Mouse (Mus musculus) testis, adult 2 months (tissue): ENCODE measurements around the gene Mab21l2.

ENCODE experiments used
- CTCF ChIP-seq: fragments of 200-500 bp; IDR thresholded peaks from 2 replicates; pipeline ENCODE4 v1.5.1; 2012; ENCODE audit warnings: low read depth, mild to moderate bottlenecking, inconsistent platforms, low read length, moderate library complexity; ENCODE audit not compliant: control insufficient read depth, insufficient read depth, insufficient replicate concordance
- POLR2A ChIP-seq: fragments of 200-500 bp; IDR thresholded peaks from 2 replicates; pipeline ENCODE4 v1.6.1; 2012; ENCODE audit warnings: low read depth, mild to moderate bottlenecking, inconsistent platforms, low read length, moderate library complexity; ENCODE audit not compliant: control insufficient read depth

- no peak for TF ChIP-seq POLR2A
- TF ChIP-seq CTCF, result no peak
Observed at GRCm38 (mm10) chr3:86558976-86559375, 10.5 kb upstream of the Mab21l2 start.
